Mouse (Mus musculus) midbrain, embryonic 16.5 days (tissue): Measurements from ENCODE around the gene Ppfibp2. TPM values are rescaled to one million over a fixed set of nuclear protein-coding genes. Genes with fewer than 3 reads are reported as not detected.

Source experiments
- ATAC-seq: fragments of 200-750 bp; cut with Nextera tagmentation; 2 replicates; pipeline ENCODE4 v1.8.0; 2017; ENCODE audit warnings: moderate TSS enrichment
- H3K27ac ChIP-seq: fragments of 300-500 bp; sonication (generic); 2 replicates; pipeline ENCODE4 v1.5.1; 2014; ENCODE audit warnings: mild to moderate bottlenecking, low read length, mixed read lengths
- H3K27me3 ChIP-seq: fragments of 300-500 bp; sonication (generic); 2 replicates; pipeline ENCODE4 v1.6.1; 2014; ENCODE audit warnings: low read depth, low read length, mixed read lengths; ENCODE audit not compliant: control insufficient read depth, insufficient read depth
- H3K36me3 ChIP-seq: fragments of 300-500 bp; sonication (generic); 2 replicates; pipeline ENCODE4 v1.6.1; 2014; ENCODE audit warnings: mild to moderate bottlenecking, low read length, moderate library complexity, mixed read lengths; ENCODE audit not compliant: control insufficient read depth, insufficient read depth
- H3K4me1 ChIP-seq: fragments of 300-500 bp; sonication (generic); 2 replicates; pipeline ENCODE4 v1.6.1; 2014; ENCODE audit warnings: mild to moderate bottlenecking, low read length, mixed read lengths; ENCODE audit not compliant: control insufficient read depth, insufficient read depth
- H3K4me2 ChIP-seq: fragments of 300-500 bp; sonication (generic); 2 replicates; pipeline ENCODE4 v1.6.1; 2014; ENCODE audit warnings: mild to moderate bottlenecking, low read length, mixed read lengths
- H3K4me3 ChIP-seq: fragments of 300-500 bp; sonication (generic); 2 replicates; pipeline ENCODE4 v1.5.1; 2014; ENCODE audit warnings: low read depth, mild to moderate bottlenecking, low read length, moderate library complexity, mixed read lengths
- H3K9ac ChIP-seq: fragments of 300-500 bp; sonication (generic); 2 replicates; pipeline ENCODE4 v1.6.1; 2014; ENCODE audit warnings: low read depth, low read length, mixed read lengths
- H3K9me3 ChIP-seq: fragments of 300-500 bp; sonication (generic); replicated peaks from 2 replicates; pipeline ENCODE4 v1.6.1; 2014; ENCODE audit warnings: mild to moderate bottlenecking, low read length, mixed read lengths; ENCODE audit not compliant: control insufficient read depth, poor library complexity, severe bottlenecking
- WGBS: fragments of 180-500 bp; shearing (Covaris S2); extraction: QIAGEN DNeasy Blood & Tissue Kit; methylation state at CpG from one replicate; pipeline ENCODE4 v1.1.7; 2014; 5-methylcytosine and 5-hydroxymethylcytosine counted together
- polyA plus RNA-seq: library from polyadenylated mRNA; unstranded; fragments of >200 nt; fragmentation: Nextera tagmentation; extraction: Ambion mirVana; gene quantifications from 2 replicates; pipeline ENCODE4 v1.2.1, GENCODE M21; 2015

The Ppfibp2 gene
- polyA plus RNA-seq, 1 experiment from 2014 or later: 1.4 TPM

DNA sequence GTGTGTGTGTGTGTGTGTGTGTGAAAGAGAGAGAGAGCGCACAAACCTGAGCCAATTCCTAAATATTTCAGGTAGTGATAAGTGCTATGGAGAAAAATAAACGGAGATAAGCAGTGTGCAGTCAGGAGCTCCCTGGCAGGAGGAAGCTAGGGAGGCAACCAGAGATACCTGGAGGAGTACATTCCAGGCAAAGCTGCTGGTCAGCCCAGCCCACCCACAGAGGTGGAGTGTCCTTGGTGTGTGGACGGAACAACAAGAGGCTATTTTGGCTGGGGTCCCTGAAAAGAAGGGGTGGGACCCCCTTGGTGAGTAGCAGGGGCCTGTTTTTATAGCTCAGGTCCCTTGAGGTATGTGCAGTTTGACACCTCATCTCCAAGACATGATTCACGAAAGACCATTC lies 88.2 kb downstream of the Ppfibp2 start:
- 86% methylated on average over 4 of the region's 4 CpGs for whole genome bisulfite sequencing
- Histone ChIP-seq H3K4me3 (no peak overlapping the region), H3K27ac (no peak overlapping the region), H3K4me2 (no peak overlapping the region), H3K36me3 (no peaks in the 10 kb centered on the region), H3K9me3 (no peaks in the 10 kb centered on the region), H3K27me3 (no peaks in the 10 kb centered on the region), H3K4me1 (no peaks in the 10 kb centered on the region), H3K9ac (no peak overlapping the region)
- ATAC-seq: no peak

DNA sequence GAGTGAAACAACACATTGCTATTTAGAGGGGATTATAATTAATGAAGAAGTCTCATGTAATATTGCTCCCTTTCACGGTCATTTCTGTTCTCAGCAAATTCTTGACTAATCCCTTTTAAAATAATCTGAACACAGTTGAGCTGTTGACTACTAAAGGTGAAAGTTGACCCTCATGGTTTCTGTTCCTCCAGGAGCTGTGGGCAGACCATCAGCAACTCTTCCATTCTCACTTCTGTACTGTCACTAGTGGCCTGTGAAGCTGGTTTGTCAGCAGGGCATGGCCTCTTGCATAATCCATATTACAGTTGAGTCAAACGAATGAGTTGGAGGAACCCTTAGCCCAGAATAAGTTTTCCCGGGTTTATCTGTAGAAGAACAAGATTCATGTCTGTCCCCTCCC lies 88.6 kb downstream of the Ppfibp2 start:
- H3K9ac ChIP-seq: no peak overlapping the region
- H3K27ac ChIP-seq: no peak overlapping the region
- no peak overlapping the region for H3K4me3 ChIP-seq
- no peak for ATAC-seq
- no peaks in the 10 kb centered on the region for H3K36me3 ChIP-seq
- H3K27me3 ChIP-seq: no peaks in the 10 kb centered on the region
- 90% methylated on average over 3 of the region's 3 CpGs for WGBS
- no peak overlapping the region for H3K4me2 ChIP-seq
- H3K4me1 ChIP-seq: no peaks in the 10 kb centered on the region
- no peaks in the 10 kb centered on the region for H3K9me3 ChIP-seq

DNA sequence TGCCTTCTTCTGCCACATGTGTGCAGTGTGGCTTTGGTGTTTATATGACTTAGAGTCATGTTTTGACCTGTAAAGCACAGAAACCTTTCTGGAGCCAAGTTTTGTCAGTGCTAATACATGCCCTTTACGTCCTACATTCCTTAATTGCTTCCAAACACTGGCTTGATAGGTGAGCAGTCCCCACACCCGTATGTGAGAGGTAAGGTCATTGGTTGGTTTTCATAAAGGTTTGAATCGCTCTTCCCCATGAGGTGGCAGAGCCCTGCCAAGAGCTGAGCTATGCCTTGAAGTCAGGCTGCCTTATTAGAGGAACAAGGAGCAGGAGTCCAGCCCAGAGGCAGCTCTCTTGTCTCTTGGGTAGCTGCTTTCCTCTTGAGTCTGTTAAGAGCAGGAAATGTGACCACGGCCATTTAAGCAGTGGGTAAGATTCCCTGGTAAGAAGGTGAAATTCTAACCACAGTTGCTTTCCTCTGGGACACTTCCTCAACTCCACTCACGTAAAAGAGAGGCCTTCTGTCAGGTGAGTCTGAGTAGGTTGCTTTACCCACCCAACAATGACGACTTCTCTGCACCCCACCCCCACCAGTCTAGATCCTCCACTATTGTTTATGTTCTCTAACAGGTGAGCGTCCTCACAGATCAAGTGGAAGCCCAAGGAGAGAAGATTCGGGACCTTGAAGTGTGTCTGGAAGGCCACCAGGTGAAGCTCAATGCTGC lies 90.4 kb downstream of the Ppfibp2 start:
- H3K9me3 ChIP-seq: no peaks in the 10 kb centered on the region
- no peak for ATAC-seq
- H3K4me2 ChIP-seq: no peak overlapping the region
- no peak overlapping the region for H3K4me3 ChIP-seq
- no peaks in the 10 kb centered on the region for H3K27me3 ChIP-seq
- H3K27ac ChIP-seq: no peak overlapping the region
- H3K4me1 ChIP-seq: no peaks in the 10 kb centered on the region
- 88% methylated on average over 8 of the region's 8 CpGs for WGBS
- no peaks in the 10 kb centered on the region for H3K36me3 ChIP-seq
- no peak overlapping the region for H3K9ac ChIP-seq

DNA sequence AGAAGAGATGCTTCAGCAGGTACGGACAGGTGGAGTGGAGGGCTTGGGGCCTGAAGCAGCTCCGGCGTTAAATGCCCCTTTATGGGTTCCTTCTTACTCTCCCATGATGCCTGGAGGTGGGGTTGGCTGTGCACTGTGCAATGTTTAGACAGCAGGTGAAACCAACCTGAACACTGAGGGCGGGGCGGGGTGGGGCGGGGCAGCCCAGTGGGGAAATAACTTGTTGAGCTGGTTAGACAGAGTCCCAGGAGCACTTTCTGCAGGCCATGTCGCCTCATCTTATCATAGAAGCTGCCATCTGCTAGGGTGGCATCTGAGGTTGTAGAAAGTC lies 90.9 kb downstream of the Ppfibp2 start:
- no peaks in the 10 kb centered on the region for H3K36me3 ChIP-seq
- no peak overlapping the region for H3K27ac ChIP-seq
- no peak overlapping the region for H3K9ac ChIP-seq
- ATAC-seq: no peak
- 92% methylated on average over 7 of the region's 7 CpGs for WGBS
- H3K9me3 ChIP-seq: no peaks in the 10 kb centered on the region
- H3K27me3 ChIP-seq: 0 out of 2 replicates have a peak, but pooled peaks cover under 1% of the 10 kb centered on the region
- H3K4me1 ChIP-seq: no peaks in the 10 kb centered on the region
- no peak overlapping the region for H3K4me3 ChIP-seq
- H3K4me2 ChIP-seq: no peak overlapping the region

DNA sequence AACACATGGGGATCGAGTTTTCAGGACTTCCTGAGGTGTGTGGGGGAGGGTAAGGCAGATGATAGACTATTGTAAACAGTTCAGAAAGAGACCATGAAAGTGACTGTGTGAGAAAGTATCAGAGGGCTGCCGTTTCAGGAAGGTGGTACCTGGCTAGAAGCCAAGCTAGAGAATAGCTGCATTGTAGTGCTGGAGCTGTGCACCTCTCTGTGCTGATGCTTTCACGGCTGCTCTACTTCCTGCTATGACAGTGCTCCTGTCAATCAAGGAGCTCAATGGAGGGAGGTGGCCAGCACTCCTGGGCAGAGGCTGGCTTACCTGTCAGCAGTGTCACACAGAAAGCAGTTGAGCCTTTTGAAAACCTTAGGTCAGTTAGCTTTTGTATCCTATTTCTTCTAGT lies 92.4 kb downstream of the Ppfibp2 start:
- Histone ChIP-seq H3K9me3 (no peaks in the 10 kb centered on the region), H3K4me1 (no peaks in the 10 kb centered on the region), H3K4me3 (no peak overlapping the region), H3K27ac (no peak overlapping the region), H3K4me2 (no peak overlapping the region), H3K36me3 (no peaks in the 10 kb centered on the region), H3K9ac (no peak overlapping the region), H3K27me3 (0 out of 2 replicates have a peak, but pooled peaks cover 3% of the 10 kb centered on the region)
- 36% methylated on average over 3 of the region's 3 CpGs for WGBS
- ATAC-seq: no peak

DNA sequence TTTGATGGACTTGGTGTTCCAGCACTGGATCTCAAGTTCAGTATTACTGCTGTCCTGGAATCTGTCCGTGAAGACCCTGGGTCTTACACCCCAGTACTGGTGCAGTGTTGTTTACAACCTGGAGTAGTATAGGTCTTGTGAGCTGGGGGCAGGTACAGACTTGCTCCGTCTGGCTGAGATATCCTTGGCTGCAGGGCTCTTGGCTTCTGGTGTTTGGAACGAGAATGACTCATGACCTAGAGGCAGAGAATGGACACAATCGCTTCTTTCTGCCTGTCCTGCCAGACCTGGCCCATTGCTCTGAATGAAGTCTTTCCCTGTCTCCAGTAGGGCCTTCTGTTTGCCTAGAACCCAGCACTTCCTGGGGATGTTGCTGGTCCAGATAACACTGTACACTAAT lies 93.0 kb downstream of the Ppfibp2 start:
- WGBS: 90% methylated on average over 4 of the region's 4 CpGs
- H3K4me2 ChIP-seq: no peak overlapping the region
- H3K36me3 ChIP-seq: no peaks in the 10 kb centered on the region
- H3K27me3 ChIP-seq: 0 out of 2 replicates have a peak, but pooled peaks cover 3% of the 10 kb centered on the region
- H3K9me3 ChIP-seq: no peaks in the 10 kb centered on the region
- H3K4me1 ChIP-seq: no peaks in the 10 kb centered on the region
- no peak overlapping the region for H3K4me3 ChIP-seq
- H3K27ac ChIP-seq: no peak overlapping the region
- ATAC-seq: no peak
- H3K9ac ChIP-seq: no peak overlapping the region

DNA sequence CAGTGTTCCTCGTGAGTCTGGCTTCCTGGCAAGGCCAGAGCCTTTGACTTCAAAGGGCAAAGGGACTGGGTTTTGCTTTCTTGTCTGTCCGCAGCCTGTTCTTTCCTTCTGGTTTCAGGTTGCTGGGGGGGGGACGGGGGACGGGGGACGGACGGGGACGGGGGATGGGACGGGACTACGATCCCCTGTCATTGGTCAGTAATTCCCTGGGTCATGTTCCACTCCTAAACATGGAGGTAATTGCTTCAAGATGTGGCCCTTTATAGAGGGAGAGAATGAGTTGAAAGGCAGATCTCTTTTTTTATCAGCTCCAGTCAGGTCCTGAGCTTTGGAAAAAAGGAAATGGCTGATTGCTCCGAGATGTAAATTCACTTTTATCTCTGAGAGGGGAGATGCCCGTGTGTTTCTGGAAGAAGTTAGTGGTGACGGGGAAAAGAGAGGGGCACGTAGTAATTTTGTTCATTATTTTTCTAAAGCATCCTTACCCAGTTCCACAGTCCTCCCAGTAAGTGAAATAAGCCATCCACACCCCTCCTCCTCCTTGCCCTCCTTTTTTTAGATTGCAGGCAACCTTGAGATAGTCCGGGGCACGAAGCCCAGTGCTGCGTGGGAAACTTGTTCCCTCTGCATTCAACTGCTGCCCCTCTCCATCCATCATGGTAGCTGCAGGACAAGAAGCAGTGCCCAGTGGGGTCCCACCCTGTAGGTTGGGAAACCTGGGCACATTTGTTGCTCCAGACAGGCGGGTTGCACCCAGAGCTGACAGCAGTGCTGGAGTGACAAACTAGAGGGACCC lies 95.6 kb downstream of the Ppfibp2 start:
- Histone ChIP-seq H3K4me3 (no peak overlapping the region), H3K4me2 (no peak overlapping the region), H3K4me1 (peaks cover 2% of the 10 kb centered on the region; the same call in 1 of the 2 replicates), H3K27ac (no peak overlapping the region), H3K36me3 (no peaks in the 10 kb centered on the region), H3K27me3 (0 out of 2 replicates have a peak, but pooled peaks cover 3% of the 10 kb centered on the region), H3K9ac (no peak overlapping the region), H3K9me3 (no peaks in the 10 kb centered on the region)
- ATAC-seq: no peak; the same call in 1 of the 2 replicates
- 57% methylated on average over 17 of the region's 17 CpGs for WGBS

DNA sequence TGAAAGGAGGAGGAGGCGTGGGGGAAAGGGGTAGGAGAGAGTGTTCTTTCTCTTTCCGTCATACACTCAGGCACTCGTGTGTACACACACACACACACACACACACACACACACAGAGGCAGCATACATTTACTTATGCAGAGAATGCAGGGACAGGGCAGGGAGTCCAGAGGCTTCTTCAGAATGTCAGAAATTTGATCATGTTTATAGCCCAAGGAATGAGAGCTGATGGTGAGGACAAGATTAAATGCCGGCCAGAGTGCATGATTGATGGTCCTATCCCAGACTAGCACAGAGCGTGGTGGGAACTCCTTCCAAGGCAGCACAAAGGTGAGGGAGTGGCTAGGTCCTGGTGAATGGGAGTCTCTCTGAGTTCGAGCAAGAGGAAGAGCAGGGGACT lies 96.5 kb downstream of the Ppfibp2 start:
- no peak overlapping the region for H3K27ac ChIP-seq
- H3K9me3 ChIP-seq: no peaks in the 10 kb centered on the region
- H3K27me3 ChIP-seq: 0 out of 2 replicates have a peak, but pooled peaks cover 3% of the 10 kb centered on the region
- no peak overlapping the region for H3K9ac ChIP-seq
- ATAC-seq: no peak
- peaks cover 2% of the 10 kb centered on the region; the same call in 1 of the 2 replicates for H3K4me1 ChIP-seq
- no peak overlapping the region for H3K4me2 ChIP-seq
- H3K4me3 ChIP-seq: no peak overlapping the region
- no peaks in the 10 kb centered on the region for H3K36me3 ChIP-seq
- 57% methylated on average over 6 of the region's 6 CpGs for WGBS
